14 mouse cellular contexts compared by ENCODE assay signal in the genomic region with DNA sequence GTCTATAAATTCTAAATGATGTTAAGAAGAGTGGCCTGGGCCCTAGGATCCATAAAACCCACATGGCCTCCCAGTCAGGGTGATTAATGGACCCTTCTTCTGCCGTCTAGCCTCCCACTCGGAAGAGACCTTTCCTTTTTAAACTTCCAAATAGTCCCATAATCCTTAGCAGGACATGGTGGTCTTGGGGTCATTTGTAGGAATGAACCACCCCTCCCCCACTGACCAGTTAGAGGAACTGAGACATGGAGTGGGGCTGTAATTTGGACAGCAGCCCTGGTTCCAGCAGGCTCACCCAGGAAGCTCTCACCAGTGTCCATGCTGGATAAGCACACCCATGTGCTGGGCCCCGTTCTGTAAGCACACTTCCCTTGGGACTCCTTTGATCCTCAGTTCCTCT. TPM values are rescaled to one million over a fixed set of nuclear protein-coding genes. Genes with fewer than 3 reads are reported as not detected.
"Had no signal": no experiment of that assay in that cellular context is flagged by ENCODE, and none has a peak within 500 bp of the region (broad histone marks: within the 10 kb centered on the region; RNA-seq: fewer than 3 reads in every experiment).

No protein-coding gene starts in this region.

- H3K4me2 ChIP-seq: limb, embryonic 12.5 days; liver, embryonic 13.5 days; neural tube, embryonic 15.5 days had no signal

- ATAC-seq: liver, postnatal 0 days had no signal

- H3K27me3 ChIP-seq: limb, embryonic 12.5 days; liver, embryonic 13.5 days; neural tube, embryonic 15.5 days had no signal

- H3K4me1 ChIP-seq: limb, embryonic 12.5 days; liver, embryonic 13.5 days had no signal

- H3K36me3 ChIP-seq: limb, embryonic 12.5 days; liver, embryonic 13.5 days; midbrain, embryonic 10.5 days; neural tube, embryonic 15.5 days had no signal

- H3K9me3 ChIP-seq: limb, embryonic 12.5 days; liver, embryonic 13.5 days; midbrain, embryonic 10.5 days; neural tube, embryonic 15.5 days had no signal

- H3K27ac ChIP-seq: limb, embryonic 12.5 days; liver, embryonic 13.5 days; midbrain, embryonic 10.5 days; neural tube, embryonic 15.5 days had no signal

- H3K9ac ChIP-seq: limb, embryonic 12.5 days; liver, embryonic 13.5 days; liver, postnatal 0 days; neural tube, embryonic 15.5 days had no signal

- H3K4me3 ChIP-seq: limb, embryonic 12.5 days; liver, embryonic 13.5 days; midbrain, embryonic 10.5 days; myocyte; neural tube, embryonic 15.5 days had no signal

- DNase-seq: kidney, postnatal 36 days; layer of hippocampus, adult 9-11 months; liver; liver, embryonic 13.5 days; liver, postnatal 0 days; lung, postnatal 36 days; midbrain, embryonic 14.5 days; right cerebral cortex, adult 18-20 months; right cerebral cortex, postnatal 25 days; thymus, postnatal 36 days had no signal

RNA-seq across cellular contexts. Expression of a gene that starts 14.6 kb away (rescaled TPM):
- polyA plus RNA-seq: liver, postnatal 0 days; myocyte had no signal
